Mouse (Mus musculus): Measurements from ENCODE around the gene Ccdc85a.

- TF ChIP-seq CTCF (conservative IDR thresholded peaks at IDR 0.05; ENCODE audit: insufficient read depth, insufficient read length, low read depth, low read length) (no peak), POLR2A (IDR thresholded peaks at IDR 0.05; ENCODE audit: low read depth, low read length) (no peak)
Measured at GRCm38 (mm10) chr11:28543429-28543828, 40.7 kb downstream of the Ccdc85a start.

Data from kidney, adult 2 months (tissue).